Mouse (Mus musculus): ENCODE results near the gene Ifit3. TPM values are rescaled to one million over a fixed set of nuclear protein-coding genes. Genes with fewer than 3 reads are reported as not detected.
"Not testable (repeated sequence)": the region's sequence is repeated elsewhere in the genome, so short reads cannot be mapped to it uniquely, and the experiment has no call there.

The Ifit3 gene
- 1 to 10 TPM; 5.4 to 6.3 TPM for total RNA-seq (2021)
- long read RNA-seq, experiment 1, transcript Ifit3-201 (2 exons, 1,745 nt): major isoform, 7 of 8 reads
- long read RNA-seq, experiment 1, partial matches to known transcripts: 0 of 8 reads
- long read RNA-seq, experiment 1, other reads (novel, unspliced or antisense): 1 of 8 reads
- long read RNA-seq, experiment 2, transcript Ifit3-201 (2 exons, 1,745 nt): major isoform, 10 of 14 reads
- long read RNA-seq, experiment 2, partial matches to known transcripts: 0 of 14 reads
- long read RNA-seq, experiment 2, other reads (novel, unspliced or antisense): 4 of 14 reads

DNA sequence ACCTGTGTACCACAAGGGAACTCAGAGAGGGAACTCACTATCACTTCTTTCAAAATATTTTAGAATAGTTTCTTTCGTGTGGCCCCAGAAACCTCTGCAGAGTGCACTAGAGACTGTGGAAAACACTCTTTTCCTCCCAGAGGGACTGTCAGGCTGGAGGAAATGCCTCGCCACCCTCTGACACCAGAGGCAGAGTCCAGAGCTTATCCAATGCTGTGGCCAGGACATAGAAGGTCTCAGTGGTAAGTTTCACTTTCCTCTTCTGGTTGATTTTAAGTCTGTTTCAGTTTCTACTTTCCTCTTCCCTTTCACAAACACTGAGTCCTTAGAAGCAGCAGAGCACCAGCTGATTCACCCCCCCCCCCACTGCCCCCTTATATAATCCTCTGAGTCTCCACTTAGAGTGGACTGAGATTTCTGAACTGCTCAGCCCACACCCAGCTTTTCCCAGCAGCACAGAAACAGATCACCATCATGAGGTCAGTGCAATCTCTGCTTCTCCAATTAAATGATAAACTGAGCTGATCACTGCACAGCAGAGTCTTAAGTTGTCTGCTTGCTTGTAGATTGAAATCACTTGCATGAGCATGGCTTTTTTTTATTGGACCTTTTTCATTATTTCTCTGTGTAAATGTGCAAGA lies at the start of gene Ifit3:
TSS of gene Ifit3 (plus strand) at position 406 of the 641 bp plus-strand sequence.
- DNase-seq (ENCODE audit: low spot score in 2 of 2): not testable (repeated sequence)

DNA sequence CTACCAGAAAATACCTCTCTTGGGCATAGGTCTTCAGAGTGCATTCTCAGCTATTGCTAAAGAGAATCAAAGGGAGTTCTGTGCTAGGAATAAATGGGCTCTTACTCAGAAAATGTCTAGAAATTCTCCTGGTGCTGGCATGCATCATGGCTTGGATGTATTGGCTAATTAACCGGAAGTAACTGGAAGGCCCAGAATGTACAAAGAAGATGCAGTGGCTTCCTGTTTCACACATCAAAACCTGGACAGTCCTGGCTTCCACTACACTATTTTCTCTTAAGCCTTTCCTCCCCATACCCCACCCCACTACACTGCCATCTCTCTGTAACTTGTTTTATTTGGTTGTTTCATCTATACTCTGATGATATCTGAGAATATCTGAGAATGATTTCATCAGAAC lies 43.9 kb upstream of the Ifit3 start:
- no peak for DNase-seq (ENCODE audit: low spot score in 2 of 2)

DNA sequence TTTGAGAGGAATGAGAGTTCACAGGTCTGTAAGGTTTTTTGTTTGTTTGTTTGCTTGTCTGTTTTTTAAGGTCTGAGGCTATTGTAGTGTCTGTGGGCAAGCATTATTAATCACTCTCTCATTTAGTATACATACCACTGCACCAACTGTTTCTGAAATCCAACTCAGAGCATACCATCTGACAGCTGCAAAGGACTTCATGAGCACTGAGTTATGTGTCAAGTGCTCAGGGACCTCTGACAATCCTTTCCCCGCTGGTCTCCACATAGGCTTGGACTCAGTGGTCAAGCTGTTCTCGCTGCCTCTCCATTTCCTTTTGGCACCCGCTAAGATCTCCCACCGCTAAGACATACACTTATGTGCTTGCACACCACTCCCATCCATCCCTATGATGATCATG lies 37.1 kb upstream of the Ifit3 start:
- DNase-seq (ENCODE audit: low spot score in 2 of 2): no peak

DNA sequence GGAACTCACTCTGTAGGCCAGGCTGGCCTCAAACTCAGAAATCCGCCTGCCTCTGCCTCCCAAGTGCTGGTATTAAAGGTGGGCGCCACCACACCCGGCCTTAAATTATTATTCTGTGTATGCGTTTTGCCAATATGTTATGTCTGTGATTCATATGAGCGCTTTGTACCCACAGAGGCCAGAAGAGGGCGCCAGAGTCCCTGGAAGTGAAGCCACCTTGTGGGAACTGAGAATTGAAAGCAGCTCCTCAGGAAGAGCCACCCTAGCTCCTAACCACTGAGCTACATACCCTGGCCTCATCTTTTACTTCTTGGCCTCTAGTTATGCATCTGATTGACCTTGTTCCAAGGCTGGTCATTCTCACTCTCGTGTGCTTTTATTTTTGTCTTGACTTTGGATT lies 35.4 kb upstream of the Ifit3 start:
- peak; percentile 81 to 89 for DNase-seq (ENCODE audit: low spot score in 2 of 2)

DNA sequence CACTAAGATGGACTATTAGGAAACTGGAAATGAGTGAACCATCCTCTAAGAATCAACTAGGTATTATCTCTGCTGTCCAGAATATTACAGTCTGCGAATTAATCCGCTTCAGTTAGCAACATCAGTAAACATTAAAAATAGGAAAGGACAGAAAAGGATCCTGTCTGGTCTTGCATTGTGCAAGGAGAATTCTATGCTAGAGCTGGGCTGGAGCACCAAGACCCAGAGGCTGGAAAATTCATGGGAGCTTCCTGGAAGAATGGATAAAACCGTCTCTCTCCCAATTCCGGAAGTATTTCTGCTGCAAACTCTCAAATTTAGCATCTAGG lies 33.2 kb upstream of the Ifit3 start:
- DNase-seq (ENCODE audit: low spot score in 2 of 2): no peak

DNA sequence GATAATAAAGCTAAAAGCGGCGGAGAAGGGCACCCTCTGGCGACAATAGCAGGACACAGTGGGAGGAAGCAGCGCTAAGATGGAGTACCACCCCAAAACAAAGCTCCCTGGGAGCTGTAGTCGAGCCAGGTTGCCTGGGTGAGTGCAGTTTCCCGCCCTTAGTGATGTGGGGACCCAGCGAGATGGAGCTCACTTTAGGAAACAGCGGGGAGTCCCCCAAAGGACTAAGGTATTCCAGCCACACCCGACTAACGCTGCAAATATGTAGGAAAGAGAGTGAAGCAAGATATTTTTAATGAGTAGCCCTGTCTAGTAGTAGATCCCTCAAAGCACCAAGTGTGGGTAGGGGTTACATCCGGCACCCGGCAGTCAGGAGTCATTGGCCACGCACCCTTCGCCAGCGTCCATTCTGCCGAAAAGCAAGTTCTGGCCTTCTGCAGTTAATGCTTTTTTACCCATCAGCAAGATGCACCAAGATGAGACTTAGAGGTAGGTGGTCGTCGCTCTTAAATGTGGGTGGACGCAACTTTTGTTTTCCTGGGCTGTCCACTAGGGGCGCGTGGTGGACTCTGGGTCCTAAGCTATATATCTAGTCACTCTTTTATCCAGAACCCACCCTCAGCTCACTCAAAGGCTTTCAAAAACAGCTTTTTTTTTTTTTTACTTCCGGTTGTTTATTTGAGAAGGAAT lies 32.7 kb upstream of the Ifit3 start, which contains the start of gene Ifit2:
TSS of gene Ifit2 (plus strand) at position 161 of the 690 bp plus-strand sequence.
- DNase-seq (ENCODE audit: low spot score in 2 of 2): peak; percentile 32 to 46

DNA sequence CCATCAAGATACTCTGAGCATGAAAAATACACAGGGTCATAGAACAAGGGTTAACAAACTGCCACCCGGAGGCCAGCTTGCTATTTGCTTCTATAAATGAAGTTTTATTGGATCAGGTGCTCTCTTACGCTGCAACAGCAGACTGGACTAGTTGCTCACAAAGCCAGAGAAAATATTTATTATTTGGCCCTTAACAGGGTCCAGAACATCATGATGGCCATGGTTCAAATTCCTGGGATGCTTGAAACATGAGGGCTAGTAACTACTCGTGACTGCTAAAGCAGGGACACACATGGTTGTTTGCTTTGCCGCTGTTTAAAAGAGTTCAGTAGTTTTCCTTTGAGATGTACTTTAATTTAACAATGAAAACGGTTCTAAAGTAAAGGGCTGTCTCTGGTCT lies 31.4 kb upstream of the Ifit3 start:
- DNase-seq (ENCODE audit: low spot score in 2 of 2): no peak

DNA sequence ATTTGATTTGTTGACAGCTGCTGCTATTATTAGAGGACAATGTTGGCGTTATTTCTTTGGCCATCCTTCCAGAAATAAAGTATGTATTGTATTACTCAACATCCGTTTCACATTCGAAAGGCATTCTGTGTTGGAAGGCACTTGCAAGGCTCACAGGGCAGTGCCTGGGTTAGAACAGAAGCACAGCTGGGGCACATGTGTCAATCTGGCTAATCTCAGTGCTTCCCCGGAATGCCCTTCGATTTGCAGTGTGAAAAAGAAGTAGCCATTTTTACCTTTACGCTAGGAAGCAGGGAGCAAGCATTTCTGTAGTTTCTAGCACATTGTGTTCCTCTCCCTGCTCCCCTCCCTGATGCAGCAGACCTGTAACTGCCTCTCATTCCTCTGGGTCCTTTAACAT lies 30.3 kb upstream of the Ifit3 start:
- DNase-seq (ENCODE audit: low spot score in 2 of 2): no peak

DNA sequence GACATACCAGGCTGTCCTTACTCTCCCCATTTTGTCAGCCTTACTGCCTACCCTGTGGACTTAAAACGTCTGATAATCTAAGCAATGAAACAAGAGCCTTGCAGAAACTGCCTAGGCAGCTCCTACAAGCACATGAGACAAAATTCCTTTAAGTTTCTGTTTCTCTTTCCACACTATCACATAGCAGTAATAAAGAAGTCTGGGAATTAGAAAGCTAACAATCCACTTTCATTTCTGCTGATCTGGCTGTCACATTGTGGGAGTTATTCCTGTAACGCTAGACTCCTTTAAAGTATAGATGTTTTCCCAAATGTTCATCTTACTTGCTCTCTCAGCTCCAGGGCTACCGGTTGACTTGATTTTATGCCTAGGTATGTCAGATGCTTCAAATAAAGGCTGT lies 29.8 kb upstream of the Ifit3 start:
- DNase-seq (ENCODE audit: low spot score in 2 of 2): no peak

DNA sequence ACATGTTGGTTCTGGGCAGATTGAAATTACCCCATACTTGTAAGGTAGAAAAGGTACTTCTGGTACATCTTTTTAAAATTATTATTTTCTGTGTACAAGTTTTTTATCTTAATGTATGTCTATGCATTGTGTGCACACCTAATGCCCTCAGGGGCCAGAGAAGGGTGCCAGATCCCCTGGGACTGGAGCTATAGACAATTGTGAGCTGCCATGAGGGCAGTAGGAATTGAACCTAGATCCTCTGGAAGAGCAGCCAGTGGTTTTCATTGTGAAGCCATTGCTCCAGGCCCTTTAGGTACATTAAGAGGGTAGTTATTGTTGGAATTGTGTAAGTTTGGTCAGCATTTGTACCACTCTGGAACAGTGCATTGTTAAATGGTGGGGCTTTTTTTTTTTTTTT lies 29.3 kb upstream of the Ifit3 start:
- DNase-seq (ENCODE audit: low spot score in 2 of 2): no peak

DNA sequence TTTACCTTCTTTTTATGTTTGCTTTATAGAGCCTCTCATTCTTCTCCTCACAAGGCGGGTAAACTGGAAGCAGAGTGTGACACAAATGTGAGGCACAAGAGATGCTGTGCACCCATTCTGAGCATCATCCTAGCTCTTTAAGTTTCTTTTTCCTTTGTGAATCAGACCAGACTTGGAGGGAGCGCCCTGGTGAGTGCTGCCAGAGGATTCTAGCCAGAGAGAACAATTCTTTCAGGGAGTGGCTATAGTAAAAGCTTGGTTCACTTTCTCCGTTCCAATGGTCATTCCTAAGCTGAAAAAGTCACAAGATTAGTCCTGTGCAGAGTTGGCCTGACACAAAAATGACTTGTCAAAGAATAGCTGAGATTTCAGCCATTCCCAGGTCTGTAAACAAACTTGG lies 26.7 kb upstream of the Ifit3 start:
- no peak for DNase-seq (ENCODE audit: low spot score in 2 of 2)

DNA sequence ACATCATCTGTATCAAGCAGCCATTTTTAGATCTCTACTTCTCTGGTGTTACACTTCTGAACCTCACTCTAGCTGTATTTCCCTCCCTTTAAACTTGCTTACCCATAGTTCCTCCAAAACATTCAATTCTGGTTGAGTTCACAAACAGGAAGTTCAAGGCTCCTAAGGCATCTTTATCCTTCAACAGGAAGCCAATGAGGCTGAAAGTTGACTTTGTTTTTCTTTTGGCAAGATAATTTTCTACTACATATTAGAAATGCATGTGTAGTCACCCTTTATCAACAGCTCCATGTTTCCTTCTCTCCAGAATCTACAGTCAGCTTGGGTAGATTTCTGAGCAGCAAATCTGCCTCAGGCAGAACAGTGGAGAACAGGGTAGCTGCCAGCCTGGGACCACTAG lies 20.8 kb upstream of the Ifit3 start:
- no peak for DNase-seq (ENCODE audit: low spot score in 2 of 2)

DNA sequence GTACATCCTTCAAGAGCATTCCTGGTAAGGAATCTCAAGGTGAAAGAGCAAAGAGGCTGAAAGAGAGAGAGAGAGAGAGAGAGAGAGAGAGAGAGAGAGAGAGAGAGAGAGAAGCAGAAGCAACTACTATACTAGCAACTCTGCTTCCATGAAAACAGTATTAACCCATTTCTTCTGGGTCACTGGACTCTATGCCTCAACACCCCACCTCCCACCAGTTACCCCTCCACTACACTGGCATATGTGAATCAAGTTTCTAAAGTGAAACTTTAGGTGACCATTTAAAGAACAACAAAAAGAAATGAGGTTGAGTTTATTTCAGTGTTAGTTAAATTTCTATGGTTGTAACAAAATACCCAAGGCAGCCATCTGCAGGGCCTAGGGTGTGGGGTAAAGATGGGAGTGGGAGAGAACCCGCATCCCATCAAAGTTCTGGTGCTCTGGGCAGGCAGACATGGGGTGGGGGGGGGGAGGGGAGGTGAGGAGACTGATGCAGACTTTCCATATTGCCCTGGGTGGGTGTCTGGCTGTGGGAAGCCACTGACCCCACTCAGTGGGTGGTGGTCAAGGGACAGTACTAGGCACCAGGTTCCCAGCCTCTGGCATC lies 17.1 kb upstream of the Ifit3 start:
- DNase-seq (ENCODE audit: low spot score in 2 of 2): no peak

DNA sequence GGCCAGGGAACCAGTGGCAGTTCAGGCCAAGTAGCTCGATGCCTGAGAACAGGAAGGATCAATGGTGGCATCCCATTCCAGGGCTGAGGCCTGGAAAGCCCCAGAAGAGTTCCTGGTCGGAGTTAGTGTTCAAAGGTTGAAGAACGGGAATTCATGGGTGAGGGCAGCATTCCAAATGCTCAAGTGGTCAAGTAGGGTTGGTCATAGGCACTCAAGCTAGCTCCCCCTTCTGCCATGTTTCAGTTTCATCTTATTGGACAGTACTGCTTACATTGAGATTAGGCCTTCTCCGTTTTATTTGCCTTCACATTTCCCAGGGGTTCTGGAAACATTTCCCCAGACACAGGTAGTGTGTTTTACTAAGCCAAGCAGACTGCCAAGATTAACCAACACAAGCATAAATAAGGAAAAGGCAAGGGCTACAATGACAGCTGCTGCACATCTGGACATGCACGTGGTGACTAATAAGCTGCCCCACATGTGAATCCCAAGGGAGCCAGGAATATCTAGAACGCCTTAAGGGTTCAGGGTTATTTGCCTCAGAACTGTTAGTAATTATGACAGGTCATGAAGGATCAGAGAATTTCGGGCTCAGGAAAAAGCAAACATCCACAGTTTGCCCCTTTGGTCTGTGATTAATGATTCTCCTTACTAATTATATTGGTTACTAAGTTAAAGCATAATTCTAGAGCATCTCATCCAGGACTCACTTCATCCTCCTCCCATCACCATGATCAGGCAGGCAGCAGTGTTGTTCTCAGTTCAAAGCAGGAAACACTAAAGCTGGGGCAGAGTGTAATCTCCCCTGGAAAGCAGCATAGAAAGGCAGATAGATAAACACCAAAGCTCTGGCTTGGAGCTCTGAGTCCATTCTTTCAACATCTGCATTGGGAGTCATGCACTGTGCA lies 14.1 kb upstream of the Ifit3 start:
- DNase-seq (ENCODE audit: low spot score in 2 of 2): no peak

DNA sequence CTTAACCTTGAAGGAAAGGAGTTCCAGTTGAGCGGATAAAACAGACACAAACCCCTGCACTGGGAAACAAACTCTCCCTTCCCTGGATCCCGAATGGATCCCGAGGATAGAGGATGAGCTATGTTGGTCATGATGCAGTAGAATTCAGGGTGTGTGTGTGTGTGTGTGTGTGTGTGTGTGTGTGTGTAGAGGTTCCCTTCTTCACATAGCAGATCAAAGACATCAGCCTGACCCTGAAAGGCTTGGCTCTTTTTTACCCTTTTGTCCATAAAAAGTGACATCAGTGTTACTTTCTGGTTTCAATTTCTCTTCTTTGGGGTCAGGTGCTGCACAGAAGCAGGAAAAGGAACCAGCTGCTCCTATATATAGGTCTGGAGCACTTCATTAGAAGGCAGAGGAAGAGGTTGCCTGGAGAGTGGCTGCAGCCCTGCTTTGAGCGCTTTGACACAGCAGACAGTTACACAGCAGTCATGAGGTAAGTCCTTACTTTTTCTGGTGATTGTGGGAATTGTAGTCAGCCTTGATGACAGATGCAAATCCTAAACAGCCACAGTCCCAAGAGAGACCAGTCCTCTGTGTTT lies 13.3 kb upstream of the Ifit3 start:
- no peak for DNase-seq (ENCODE audit: low spot score in 2 of 2)

DNA sequence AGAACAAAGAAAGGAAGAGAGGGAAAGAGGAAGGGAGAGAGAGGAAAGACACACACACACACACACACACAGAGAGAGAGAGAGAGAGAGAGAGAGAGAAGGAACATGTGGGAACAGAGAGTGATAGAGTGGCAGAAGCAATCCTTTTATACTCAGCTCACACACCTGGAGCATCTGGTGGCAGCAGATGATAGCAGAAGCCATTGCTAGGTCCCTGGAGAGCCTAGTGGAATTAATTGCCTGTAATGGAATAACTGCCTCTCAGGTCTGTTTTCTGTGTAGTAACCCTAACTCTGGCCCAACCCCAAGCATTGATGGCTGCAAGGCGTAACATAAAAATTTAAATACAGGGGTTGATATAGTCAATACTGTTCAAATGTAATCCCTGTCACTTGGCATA lies 12.3 kb upstream of the Ifit3 start:
- no peak for DNase-seq (ENCODE audit: low spot score in 2 of 2)

DNA sequence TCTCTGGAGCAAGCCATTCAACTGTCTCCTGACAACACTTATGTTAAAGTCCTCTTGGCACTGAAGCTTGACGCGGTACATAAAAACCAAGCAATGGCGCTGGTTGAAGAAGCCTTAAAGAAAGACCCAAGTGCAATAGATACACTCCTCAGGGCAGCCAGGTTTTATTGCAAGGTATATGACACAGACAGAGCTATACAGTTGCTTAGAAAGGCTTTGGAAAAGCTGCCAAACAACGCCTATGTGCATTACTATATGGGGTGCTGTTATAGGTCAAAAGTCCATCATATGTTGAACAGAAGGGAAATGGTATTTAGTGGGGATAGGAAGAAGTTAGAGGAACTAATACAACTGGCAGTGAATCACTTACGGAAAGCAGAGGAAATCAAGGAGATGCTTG lies 9.7 kb upstream of the Ifit3 start:
- no peak for DNase-seq (ENCODE audit: low spot score in 2 of 2)

DNA sequence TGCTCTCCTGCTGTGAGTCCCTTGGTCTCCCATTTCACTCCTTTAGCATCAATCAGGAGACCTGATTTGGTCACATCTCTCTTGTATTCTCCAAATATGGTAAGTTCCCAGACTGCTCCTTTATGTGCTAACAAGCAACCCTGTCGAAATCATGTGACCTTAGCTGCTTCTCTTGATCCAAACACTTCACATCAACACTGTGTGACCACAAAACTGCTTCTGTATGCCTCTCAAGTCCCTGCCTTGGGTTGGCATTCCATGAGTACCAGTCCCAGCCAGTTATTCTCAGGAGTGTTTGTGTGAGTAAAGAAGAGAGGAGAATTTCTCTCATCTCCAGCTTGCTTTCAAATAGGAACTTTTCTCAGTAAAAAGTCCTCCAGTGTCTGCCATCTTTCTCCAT lies 6.2 kb upstream of the Ifit3 start:
- no peak for DNase-seq (ENCODE audit: low spot score in 2 of 2)

DNA sequence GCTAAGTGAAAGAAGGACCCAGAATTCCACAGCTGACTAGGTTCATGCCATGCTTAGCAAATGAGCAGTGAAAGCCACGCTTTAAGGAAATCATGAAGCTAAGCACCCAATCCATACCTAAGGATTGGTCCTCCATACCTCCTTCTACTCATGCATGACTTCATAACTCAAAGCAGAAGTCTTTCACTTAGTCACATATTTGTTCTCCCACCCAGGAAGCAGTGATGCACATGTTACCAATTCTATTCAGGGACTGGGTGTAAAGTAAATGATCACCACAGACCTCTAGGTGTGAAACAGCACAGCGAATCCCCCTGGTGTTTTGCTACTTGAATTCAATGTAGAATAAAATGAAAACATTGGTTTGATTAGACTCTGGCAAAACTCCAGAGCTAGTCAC lies 635 bp upstream of the Ifit3 start:
- DNase-seq (ENCODE audit: low spot score in 2 of 2): not testable (repeated sequence)

DNA sequence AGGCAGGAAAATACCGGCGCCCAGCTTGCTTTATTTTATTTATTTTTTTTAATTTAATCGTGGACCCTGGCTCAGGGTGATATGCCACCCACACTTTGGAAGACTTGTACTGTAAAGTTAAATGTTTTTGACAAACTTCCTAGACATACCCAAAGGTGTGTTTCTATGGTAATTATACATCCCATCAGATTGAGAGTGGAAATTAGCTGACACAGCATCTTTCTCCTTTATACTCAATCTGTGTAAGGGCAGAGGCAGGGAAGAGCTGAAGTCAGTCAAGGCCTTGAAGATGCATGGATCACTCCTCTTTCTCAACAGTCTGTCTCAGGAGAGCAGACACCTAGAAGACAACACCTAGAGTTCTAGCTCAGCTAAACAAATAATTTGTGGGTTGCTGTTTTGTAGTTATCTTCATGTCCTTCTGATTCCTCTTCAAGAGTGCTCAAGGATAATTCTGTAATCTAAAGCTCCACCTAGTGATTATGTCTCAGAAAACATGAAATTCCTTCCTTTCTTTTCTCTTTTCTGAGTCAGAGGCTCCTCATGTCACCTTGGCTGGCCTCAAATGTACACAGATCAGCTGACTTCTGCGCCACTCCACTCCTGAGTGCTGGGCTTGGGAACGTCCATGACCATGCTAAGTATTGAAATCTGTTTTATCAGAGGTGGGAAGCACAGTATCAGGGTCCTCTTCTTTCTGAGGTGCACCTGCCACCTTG lies 2.6 kb downstream of the Ifit3 start:
- not testable (repeated sequence) for DNase-seq (ENCODE audit: low spot score in 2 of 2)

All from adrenal gland, adult 18-20 months (tissue).